Mouse (Mus musculus) heart, embryonic 14.5 days (tissue): Measurements from ENCODE around the gene Hba-a2. TPM values are rescaled to one million over a fixed set of nuclear protein-coding genes. Genes with fewer than 3 reads are reported as not detected.

Experiments
- ATAC-seq: fragments of 200-750 bp; cut with Nextera tagmentation; 2 replicates; pipeline ENCODE4 v1.8.0; 2017; ENCODE audit warnings: low read depth, moderate TSS enrichment; ENCODE audit not compliant: insufficient number of reproducible peaks, insufficient read depth, low FRiP score
- H3K27ac ChIP-seq, 2 experiments: fragments of 200-500 bp in 1 of 2; fragments of 300-500 bp in 1 of 2; sonication (generic) in 1 of 2; replicated peaks in 1 of 2; 2 replicates each; pipeline ENCODE4 v1.5.1; 2012 to 2014; ENCODE audit warnings: low read depth in 2 of 2, low read length in 2 of 2, control low read depth in 1 of 2, mild to moderate bottlenecking in 1 of 2, mixed read lengths in 1 of 2; ENCODE audit not compliant: control insufficient read depth in 1 of 2, insufficient read depth in 1 of 2
- H3K27me3 ChIP-seq: fragments of 300-500 bp; sonication (generic); 2 replicates; pipeline ENCODE4 v1.6.1; 2014; ENCODE audit warnings: mild to moderate bottlenecking, low read length, control low read depth; ENCODE audit not compliant: control insufficient read depth, insufficient read depth
- H3K36me3 ChIP-seq: fragments of 300-500 bp; sonication (generic); 2 replicates; pipeline ENCODE4 v1.6.1; 2014; ENCODE audit warnings: mild to moderate bottlenecking, control low read depth, low read length, mixed read lengths; ENCODE audit not compliant: control insufficient read depth, insufficient read depth
- H3K4me1 ChIP-seq, 2 experiments: fragments of 200-500 bp in 1 of 2; fragments of 300-500 bp in 1 of 2; sonication (generic) in 1 of 2; 2 replicates each; pipeline ENCODE4 v1.6.1; 2012 to 2014; ENCODE audit warnings: low read length in 2 of 2, control low read depth in 1 of 2, mixed read lengths in 1 of 2; ENCODE audit not compliant: control insufficient read depth in 2 of 2, insufficient read depth in 2 of 2
- H3K4me2 ChIP-seq: fragments of 300-500 bp; sonication (generic); 2 replicates; pipeline ENCODE4 v1.6.1; 2014; ENCODE audit warnings: mild to moderate bottlenecking, low read length
- H3K4me3 ChIP-seq, 2 experiments: fragments of 200-500 bp in 1 of 2; fragments of 300-500 bp in 1 of 2; sonication (generic) in 1 of 2; 2 replicates each; pipeline ENCODE4 v1.5.1; 2012 to 2014; ENCODE audit warnings: low read length in 2 of 2, mild to moderate bottlenecking in 2 of 2, control low read depth in 1 of 2, low read depth in 1 of 2, moderate library complexity in 1 of 2; ENCODE audit not compliant: control insufficient read depth in 1 of 2, insufficient read depth in 1 of 2
- H3K9ac ChIP-seq: fragments of 300-500 bp; sonication (generic); 2 replicates; pipeline ENCODE4 v1.6.1; 2014; ENCODE audit warnings: mild to moderate bottlenecking, low read length
- H3K9me3 ChIP-seq: fragments of 300-500 bp; sonication (generic); 2 replicates; pipeline ENCODE4 v1.6.1; 2016; ENCODE audit warnings: low read length, control low read depth; ENCODE audit not compliant: control insufficient read depth
- WGBS: fragments of 180-500 bp; shearing (Covaris S2); extraction: QIAGEN DNeasy Blood & Tissue Kit; methylation state at CpG from one replicate; pipeline ENCODE4 v1.1.7; 2014; 5-methylcytosine and 5-hydroxymethylcytosine counted together
- polyA plus RNA-seq: library from polyadenylated mRNA; unstranded; fragments of >200 nt; fragmentation: Nextera tagmentation; extraction: Ambion mirVana; gene quantifications from 2 replicates; pipeline ENCODE4 v1.2.1, GENCODE M21; 2014

Hba-a2 gene
- polyA plus RNA-seq, 1 experiment from 2014 or later: 18,791 TPM

GRCm38 (mm10) chr11:32262674-32263415 is 33.4 kb upstream of the Hba-a2 start:
- no peak overlapping the region for H3K9ac ChIP-seq
- H3K9me3 ChIP-seq: no peaks in the 10 kb centered on the region
- H3K36me3 ChIP-seq: peaks cover 28% of the 10 kb centered on the region
- H3K4me3 ChIP-seq: no peak overlapping the region
- H3K4me2 ChIP-seq: no peak overlapping the region
- H3K4me1 ChIP-seq: peaks cover 0 to 13% of the 10 kb centered on the region in 2 experiments; a peak in 2 of 4 replicates
- H3K27ac ChIP-seq: no peak overlapping the region
- WGBS: 72% methylated on average over 10 of the region's 10 CpGs
- no peak for ATAC-seq
- no peaks in the 10 kb centered on the region for H3K27me3 ChIP-seq

- Histone ChIP-seq H3K36me3 (peaks cover 25% of the 10 kb centered on the region), H3K27me3 (no peaks in the 10 kb centered on the region), H3K4me3 (no peak overlapping the region), H3K9ac (no peak overlapping the region), H3K27ac (no peak overlapping the region), H3K4me2 (no peak overlapping the region), H3K4me1 (peaks cover 2 to 16% of the 10 kb centered on the region in 2 experiments), H3K9me3 (no peaks in the 10 kb centered on the region)
- no peak for ATAC-seq
- WGBS: 82% methylated on average over 3 of the region's 3 CpGs
Observed at GRCm38 (mm10) chr11:32265117-32265738, 31.1 kb upstream of the Hba-a2 start.

GRCm38 (mm10) chr11:32266194-32266593 is 30.1 kb upstream of the Hba-a2 start:
- Histone ChIP-seq H3K4me2 (no peak overlapping the region), H3K27me3 (no peaks in the 10 kb centered on the region), H3K4me1 (peaks cover 2 to 16% of the 10 kb centered on the region in 2 experiments), H3K4me3 (no peak overlapping the region), H3K9me3 (no peaks in the 10 kb centered on the region), H3K27ac (no peak overlapping the region), H3K36me3 (peaks cover 17% of the 10 kb centered on the region), H3K9ac (no peak overlapping the region)
- 93% methylated on average over 6 of the region's 6 CpGs for WGBS
- ATAC-seq: no peak

DNA sequence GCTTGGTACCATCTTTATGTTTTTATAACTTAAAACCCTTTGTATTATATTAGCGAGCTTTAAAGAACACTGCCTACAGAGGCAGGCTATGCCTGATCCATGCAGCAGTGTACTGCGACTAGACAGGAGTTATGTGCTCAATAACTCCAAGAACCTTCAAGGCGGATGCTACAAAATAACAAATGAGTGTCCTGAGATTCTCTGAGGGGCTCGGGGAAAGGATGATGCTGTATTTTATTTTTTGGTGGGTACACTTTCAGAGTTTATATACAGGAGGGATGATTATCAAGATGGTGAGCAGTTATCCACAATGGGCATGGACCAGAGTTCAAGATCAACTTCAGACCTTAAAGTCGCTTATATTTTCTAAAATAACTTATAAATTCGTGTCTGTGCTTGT is 29.5 kb upstream of the Hba-a2 start:
- H3K27ac ChIP-seq: peak overlapping the region in 1 of 2 experiments; percentile 92; a peak in 2 of 4 replicates
- H3K9me3 ChIP-seq: no peaks in the 10 kb centered on the region
- no peak for ATAC-seq
- peak overlapping the region; percentile 75 to 94 for H3K4me3 ChIP-seq
- H3K4me1 ChIP-seq: peaks cover 2 to 16% of the 10 kb centered on the region in 2 experiments
- H3K27me3 ChIP-seq: no peaks in the 10 kb centered on the region
- H3K36me3 ChIP-seq: peaks cover 13% of the 10 kb centered on the region
- H3K4me2 ChIP-seq: peak overlapping the region; percentile 82
- WGBS: 31% methylated on average over 6 of the region's 6 CpGs
- H3K9ac ChIP-seq: peak overlapping the region; percentile 98

DNA sequence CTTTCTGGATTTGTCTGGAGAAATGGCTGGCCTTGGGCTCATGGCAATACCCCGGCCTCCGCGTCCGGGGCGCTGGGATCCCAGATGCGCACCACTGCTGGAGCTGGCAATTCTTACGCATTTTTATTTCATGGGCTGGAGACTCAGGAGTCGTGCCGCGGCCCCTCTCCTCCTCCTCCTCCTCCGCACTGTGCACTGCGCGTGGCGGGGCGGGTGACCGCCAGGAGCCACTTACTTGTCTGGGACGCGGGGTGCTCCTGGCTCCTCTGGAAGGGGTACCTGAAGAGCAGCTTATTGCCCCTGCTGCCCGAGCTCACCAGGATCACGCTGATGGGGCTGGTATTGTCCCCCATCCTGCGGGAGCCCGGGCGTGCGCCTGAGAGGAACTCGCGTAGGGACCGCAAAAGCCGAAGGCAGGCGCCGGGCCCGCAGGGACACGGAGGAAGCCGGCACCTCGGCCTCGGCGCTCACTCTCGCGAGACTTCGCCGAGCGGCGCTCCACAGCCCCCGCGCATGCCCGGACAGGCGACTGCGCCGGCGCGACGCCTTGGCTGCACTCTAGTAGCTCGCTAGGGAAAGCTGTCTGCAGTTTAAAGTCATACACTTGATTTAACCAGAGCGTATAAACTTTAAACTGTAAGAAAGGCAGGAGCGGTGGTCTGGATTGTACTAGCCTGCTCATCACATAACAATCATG is 29.0 kb upstream of the Hba-a2 start, which contains the start of gene Nprl3:
Gene Nprl3 (minus strand): TSS at position 520 of the 697 bp plus-strand sequence.
- Histone ChIP-seq H3K4me1 (peaks cover 2 to 16% of the 10 kb centered on the region in 2 experiments), H3K9me3 (no peaks in the 10 kb centered on the region), H3K4me3 (peak within 1 kb of the TSS; percentile 75 to 94), H3K4me2 (peak within 1 kb of the TSS; percentile 82), H3K27ac (peak within 1 kb of the TSS; percentile 79 to 92), H3K27me3 (no peaks in the 10 kb centered on the region), H3K9ac (peak within 1 kb of the TSS; percentile 98), H3K36me3 (peaks cover 8% of the 10 kb centered on the region)
- ATAC-seq: peak; percentile 97
- under 1% methylated on average over 54 of the region's 54 CpGs for WGBS

- H3K4me2 ChIP-seq: peak overlapping the region; percentile 82
- WGBS: 20% methylated on average over 5 of the region's 5 CpGs
- ATAC-seq: 0 out of 2 replicates have a peak, but pooled peaks have one; percentile 15
Observed at GRCm38 (mm10) chr11:32267964-32268363, 28.3 kb upstream of the Hba-a2 start.

GRCm38 (mm10) chr11:32268952-32269351 is 27.3 kb upstream of the Hba-a2 start:
- no peaks in the 10 kb centered on the region for H3K9me3 ChIP-seq
- H3K27me3 ChIP-seq: no peaks in the 10 kb centered on the region
- peaks cover 2 to 11% of the 10 kb centered on the region in 2 experiments for H3K4me1 ChIP-seq
- no peak overlapping the region for H3K9ac ChIP-seq
- H3K27ac ChIP-seq: no peak overlapping the region
- ATAC-seq: no peak
- 58% methylated on average over 5 of the region's 5 CpGs for WGBS
- H3K4me2 ChIP-seq: no peak overlapping the region
- no peak overlapping the region for H3K4me3 ChIP-seq
- no peaks in the 10 kb centered on the region for H3K36me3 ChIP-seq

More at GRCm38 (mm10) chr11:32267964-32268363, 28.3 kb upstream of the Hba-a2 start:
- H3K27ac ChIP-seq: peak overlapping the region in 1 of 2 experiments; percentile 92; a peak in 1 of 4 replicates
- H3K4me1 ChIP-seq: peaks cover 2 to 12% of the 10 kb centered on the region in 2 experiments
- H3K9ac ChIP-seq: peak overlapping the region; percentile 98
- no peaks in the 10 kb centered on the region for H3K9me3 ChIP-seq
- H3K4me3 ChIP-seq: peak overlapping the region; percentile 3 to 94; a peak in 3 of 4 replicates
- H3K27me3 ChIP-seq: no peaks in the 10 kb centered on the region
- H3K36me3 ChIP-seq: peaks cover 1% of the 10 kb centered on the region; the same call in 1 of the 2 replicates
